Mouse (Mus musculus) forebrain, postnatal 0 days (tissue): ENCODE measurements at regions not wholly inside any gene's neighbourhood (a gene's known extent, or its start where the extent isn't known, plus 50 kb on each side); places are given as distances from the start of the nearest gene placed in this dataset.

Source experiments
- ATAC-seq: fragments of 200-750 bp; cut with Nextera tagmentation; 2 replicates; pipeline ENCODE4 v1.8.0; 2017; ENCODE audit warnings: mild to moderate bottlenecking, moderate library complexity
- DNase-seq: peaks from one replicate; pipeline ENCODE4 v3.0.0-alpha.2; 2015
- H3K27ac ChIP-seq: fragments of 300-500 bp; sonication (generic); 2 replicates; pipeline ENCODE4 v1.5.1; 2014; ENCODE audit warnings: low read depth, mild to moderate bottlenecking, antibody characterized with exemption, low read length, moderate library complexity, mixed read lengths
- H3K27me3 ChIP-seq: fragments of 300-500 bp; sonication (generic); 2 replicates; pipeline ENCODE4 v1.6.1; 2014; ENCODE audit warnings: mild to moderate bottlenecking, low read length, mixed read lengths; ENCODE audit not compliant: insufficient read depth
- H3K36me3 ChIP-seq: fragments of 300-500 bp; sonication (generic); 2 replicates; pipeline ENCODE4 v1.6.1; 2014; ENCODE audit warnings: mild to moderate bottlenecking, moderate library complexity; ENCODE audit not compliant: insufficient read depth
- H3K4me1 ChIP-seq: fragments of 300-500 bp; sonication (generic); 2 replicates; pipeline ENCODE4 v1.6.1; 2014; ENCODE audit warnings: antibody characterized with exemption; ENCODE audit not compliant: insufficient read depth
- H3K4me2 ChIP-seq: fragments of 300-500 bp; sonication (generic); 2 replicates; pipeline ENCODE4 v1.6.1; 2014; ENCODE audit warnings: low read depth, mild to moderate bottlenecking, moderate library complexity
- H3K4me3 ChIP-seq: fragments of 300-500 bp; sonication (generic); 2 replicates; pipeline ENCODE4 v1.5.1; 2014; ENCODE audit warnings: low read depth, low read length, mixed read lengths
- H3K9ac ChIP-seq: fragments of 300-500 bp; sonication (generic); 2 replicates; pipeline ENCODE4 v1.6.1; 2014; ENCODE audit warnings: mild to moderate bottlenecking
- H3K9me3 ChIP-seq: fragments of 300-500 bp; sonication (generic); 2 replicates; pipeline ENCODE4 v1.6.1; 2016; ENCODE audit warnings: low read length
- CTCF ChIP-seq: sonication (generic); IDR thresholded peaks from 2 replicates; pipeline ENCODE4 v1.5.1; 2016; ENCODE audit warnings: antibody characterized with exemption, control low read depth, low read depth
- WGBS: fragments of 180-500 bp; shearing (Covaris S2); extraction: QIAGEN DNeasy Blood & Tissue Kit; methylation state at CpG from one replicate; pipeline ENCODE4 v1.1.7; 2014; 5-methylcytosine and 5-hydroxymethylcytosine counted together

GRCm38 (mm10) chr4:27994411-27994810 is 818.5 kb upstream of the Epha7 start:
- TF ChIP-seq CTCF = no peak
- ATAC-seq (no peak), DNase-seq (no peak)

GRCm38 (mm10) chr4:28001818-28002476 is 811.0 kb upstream of the Epha7 start:
- ATAC-seq (no peak), DNase-seq (no peak)
- WGBS = 37% methylated on average over 4 of the region's 4 CpGs
- Histone ChIP-seq H3K4me2 (no peak overlapping the region), H3K4me3 (no peak overlapping the region), H3K27me3 (no peaks in the 10 kb centered on the region), H3K9ac (no peak overlapping the region), H3K36me3 (no peaks in the 10 kb centered on the region), H3K27ac (no peak overlapping the region), H3K4me1 (no peaks in the 10 kb centered on the region), H3K9me3 (no peaks in the 10 kb centered on the region)
- TF ChIP-seq CTCF = no peak

More at GRCm38 (mm10) chr4:27994411-27994810, 818.5 kb upstream of the Epha7 start:
- no peak overlapping the region for H3K27ac ChIP-seq
- WGBS = 78% methylated on average over 2 of the region's 2 CpGs
- H3K4me3 ChIP-seq = no peak overlapping the region
- no peaks in the 10 kb centered on the region for H3K27me3 ChIP-seq
- H3K4me2 ChIP-seq = no peak overlapping the region
- no peaks in the 10 kb centered on the region for H3K4me1 ChIP-seq
- no peaks in the 10 kb centered on the region for H3K9me3 ChIP-seq
- no peak overlapping the region for H3K9ac ChIP-seq
- no peaks in the 10 kb centered on the region for H3K36me3 ChIP-seq
